Mouse (Mus musculus): ENCODE results near the gene Rpl6. TPM values are rescaled to one million over a fixed set of nuclear protein-coding genes. Genes with fewer than 3 reads are reported as not detected.
A peak's percentile ranks its signal among the peaks of the same experiment; 100 is the strongest.
"Not testable (repeated sequence)": the region's sequence is repeated elsewhere in the genome, so short reads cannot be mapped to it uniquely, and the experiment has no call there.

Gene Rpl6
- total RNA-seq, 2 experiments from 2014 or later: 382 to 446 TPM

GRCm38 (mm10) chr5:121191584-121191906 lies 12.7 kb upstream of the Rpl6 start:
- DNase-seq: no peak
- intact Hi-C loops (cut with DNase I): no loop called here

GRCm38 (mm10) chr5:121194173-121194572 lies 10.1 kb upstream of the Rpl6 start:
- intact Hi-C loops (cut with DNase I): no loop called here

GRCm38 (mm10) chr5:121196764-121197163 lies 7.5 kb upstream of the Rpl6 start:
- intact Hi-C loops (cut with DNase I): no loop called here
- no peak for DNase-seq

More at GRCm38 (mm10) chr5:121194173-121194572, 10.1 kb upstream of the Rpl6 start:
- DNase-seq: no peak

- intact Hi-C loops (cut with DNase I): no loop called here
- DNase-seq: no peak
Observed at GRCm38 (mm10) chr5:121197337-121197736, 6.9 kb upstream of the Rpl6 start.

GRCm38 (mm10) chr5:121198376-121198775 lies 5.9 kb upstream of the Rpl6 start:
- intact Hi-C loops (cut with DNase I): no loop called here
- no peak for DNase-seq

- intact Hi-C loops (cut with DNase I): no loop called here
- DNase-seq: no peak
Observed at GRCm38 (mm10) chr5:121201739-121202138, 2.5 kb upstream of the Rpl6 start.

- intact Hi-C loops (cut with DNase I): no loop called here
- no peak for DNase-seq
Observed at GRCm38 (mm10) chr5:121202467-121202866, 1.8 kb upstream of the Rpl6 start.

GRCm38 (mm10) chr5:121205537-121206130 lies 1.4 kb downstream of the Rpl6 start:
- not testable (repeated sequence) for DNase-seq
- intact Hi-C loops (cut with DNase I): loop anchor here (5.0 kb wide), 1 partner anchor 192 kb away; the partner anchor contains the start of gene Naa25

- intact Hi-C loops (cut with DNase I): loop anchor here (5.0 kb wide), 1 partner anchor 191 kb away; the partner anchor contains the start of gene Naa25
- DNase-seq: no peak
Observed at GRCm38 (mm10) chr5:121206540-121206939, 2.3 kb downstream of the Rpl6 start.

GRCm38 (mm10) chr5:121206984-121207383 lies 2.7 kb downstream of the Rpl6 start:
- intact Hi-C loops (cut with DNase I): loop anchor here (5.0 kb wide), 1 partner anchor 190 kb away; the partner anchor contains the start of gene Naa25
- no peak for DNase-seq

GRCm38 (mm10) chr5:121209755-121210600 lies 5.7 kb downstream of the Rpl6 start:
- intact Hi-C loops (cut with DNase I): loop anchor here (5.0 kb wide), 1 partner anchor 187 kb away; the partner anchor contains the start of gene Naa25
- DNase-seq: no peak

GRCm38 (mm10) chr5:121210601-121210924 lies 6.3 kb downstream of the Rpl6 start:
- intact Hi-C loops (cut with DNase I): no loop called here
- no peak for DNase-seq

- intact Hi-C loops (cut with DNase I): no loop called here
- DNase-seq: no peak
Observed at GRCm38 (mm10) chr5:121212108-121212507, 7.8 kb downstream of the Rpl6 start.

GRCm38 (mm10) chr5:121214707-121215106 lies 10.4 kb downstream of the Rpl6 start:
- intact Hi-C loops (cut with DNase I): loop anchor here (5.0 kb wide), 1 partner anchor 163 kb away; no protein-coding TSS in a partner anchor

GRCm38 (mm10) chr5:121215380-121216125 lies 11.3 kb downstream of the Rpl6 start:
- peak; percentile 49 to 53 for DNase-seq
- intact Hi-C loops (cut with DNase I): loop anchor here (1.0 to 5.0 kb wide), 2 partner anchors 51 to 162 kb away; no protein-coding TSS in a partner anchor

More at GRCm38 (mm10) chr5:121214707-121215106, 10.4 kb downstream of the Rpl6 start:
- no peak for DNase-seq

- DNase-seq: no peak
Observed at GRCm38 (mm10) chr5:121216126-121216446, 11.8 kb downstream of the Rpl6 start.

GRCm38 (mm10) chr5:121216584-121217312 lies 12.5 kb downstream of the Rpl6 start:
- intact Hi-C loops (cut with DNase I): loop anchor here (1.0 to 5.0 kb wide), 2 partner anchors 50 to 161 kb away; no protein-coding TSS in a partner anchor
- not testable (repeated sequence) for DNase-seq

More at GRCm38 (mm10) chr5:121216126-121216446, 11.8 kb downstream of the Rpl6 start:
- intact Hi-C loops (cut with DNase I): loop anchor here (1.0 to 5.0 kb wide), 2 partner anchors 50 to 161 kb away; no protein-coding TSS in a partner anchor

- intact Hi-C loops (cut with DNase I): loop anchor here (5.0 kb wide), 1 partner anchor 160 kb away; no protein-coding TSS in a partner anchor
- DNase-seq: no peak
Observed at GRCm38 (mm10) chr5:121217313-121217634, 13.0 kb downstream of the Rpl6 start.

GRCm38 (mm10) chr5:121219190-121219589 lies 14.9 kb downstream of the Rpl6 start:
- DNase-seq: no peak
- intact Hi-C loops (cut with DNase I): loop anchor here (2.0 to 5.0 kb wide), 2 partner anchors 158 to 174 kb away; no protein-coding TSS in a partner anchor

All from gastrocnemius, postnatal 36 days (tissue).